Mouse (Mus musculus): ENCODE data around the gene Cd5. TPM values are rescaled to one million over a fixed set of nuclear protein-coding genes. Genes with fewer than 3 reads are reported as not detected.

Cd5 gene
- polyA plus RNA-seq, 1 experiment from 2014 or later = not detected

DNA sequence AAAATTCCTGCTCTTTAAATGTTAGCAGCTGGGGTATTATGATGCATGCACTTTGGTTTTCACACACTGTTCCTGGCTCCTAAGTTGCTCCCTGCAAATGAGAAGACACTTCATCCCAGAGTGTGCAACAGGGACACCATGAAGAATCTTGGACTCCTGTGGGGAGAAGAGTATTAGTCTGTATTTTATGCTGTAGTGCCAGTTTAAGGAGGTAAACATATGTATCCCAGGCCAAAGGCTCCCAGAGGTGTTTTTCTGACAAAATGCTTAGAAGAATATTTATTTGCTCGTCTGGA lies 60.1 kb downstream of the Cd5 start:
- no peak overlapping the region for H3K4me2 ChIP-seq
- ATAC-seq (ENCODE audit: low read depth) = no peak
- H3K27ac ChIP-seq = no peak overlapping the region
- H3K9me3 ChIP-seq (replicated peaks) = no peaks in the 10 kb centered on the region
- no peak overlapping the region for H3K9ac ChIP-seq
- DNase-seq = no peak
- peaks cover 12% of the 10 kb centered on the region for H3K4me1 ChIP-seq (replicated peaks)
- WGBS (ENCODE audit: insufficient replicate concordance) = 70% methylated on average over 1 of the region's 1 CpGs
- H3K4me3 ChIP-seq (replicated peaks) = no peak overlapping the region
- no peaks in the 10 kb centered on the region for H3K27me3 ChIP-seq
- H3K36me3 ChIP-seq = no peaks in the 10 kb centered on the region

GRCm38 (mm10) chr19:10677915-10678771 lies 60.7 kb downstream of the Cd5 start, which contains the start of gene Pga5:
Gene Pga5, minus strand, starts transcription at chr19:10678071.
- peak; percentile 53 for DNase-seq
- Histone ChIP-seq H3K4me3 (replicated peaks) (no peak within 1 kb of the TSS), H3K27me3 (no peaks in the 10 kb centered on the region), H3K4me1 (replicated peaks) (peaks cover 12% of the 10 kb centered on the region), H3K4me2 (no peak within 1 kb of the TSS), H3K27ac (no peak within 1 kb of the TSS), H3K36me3 (no peaks in the 10 kb centered on the region), H3K9ac (no peak within 1 kb of the TSS; the same call in 1 of the 2 replicates), H3K9me3 (replicated peaks) (no peaks in the 10 kb centered on the region)
- ATAC-seq (ENCODE audit: low read depth) = peak; percentile 54
- WGBS (ENCODE audit: insufficient replicate concordance) = 12% methylated on average over 6 of the region's 6 CpGs

DNA sequence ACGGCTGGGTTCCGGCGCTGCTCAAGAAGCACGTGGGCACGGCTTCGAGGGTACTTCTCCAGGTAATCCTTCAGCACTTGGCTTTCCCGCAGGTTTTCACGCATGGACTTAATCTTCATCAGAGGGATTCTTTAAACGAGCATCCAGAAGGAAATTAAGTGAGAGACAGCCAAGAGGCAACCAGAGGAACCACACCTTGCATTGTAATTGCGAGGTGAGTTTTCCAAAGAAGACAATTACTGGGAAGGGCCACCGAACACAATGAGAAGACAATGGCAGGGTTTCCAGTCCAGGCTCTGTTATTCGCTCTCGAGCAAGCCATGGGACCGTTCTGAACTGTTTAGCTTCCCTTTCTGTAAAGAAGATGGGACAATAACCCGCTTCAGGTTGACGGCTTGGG lies 62.1 kb downstream of the Cd5 start:
- Histone ChIP-seq H3K9ac (no peak overlapping the region), H3K27ac (no peak overlapping the region), H3K27me3 (no peaks in the 10 kb centered on the region), H3K4me3 (replicated peaks) (no peak overlapping the region), H3K36me3 (no peaks in the 10 kb centered on the region), H3K4me1 (replicated peaks) (peaks cover 18% of the 10 kb centered on the region), H3K4me2 (no peak overlapping the region), H3K9me3 (replicated peaks) (no peaks in the 10 kb centered on the region)
- ATAC-seq (ENCODE audit: low read depth) (no peak), DNase-seq (no peak)
- WGBS (ENCODE audit: insufficient replicate concordance) = 78% methylated on average over 16 of the region's 16 CpGs

DNA sequence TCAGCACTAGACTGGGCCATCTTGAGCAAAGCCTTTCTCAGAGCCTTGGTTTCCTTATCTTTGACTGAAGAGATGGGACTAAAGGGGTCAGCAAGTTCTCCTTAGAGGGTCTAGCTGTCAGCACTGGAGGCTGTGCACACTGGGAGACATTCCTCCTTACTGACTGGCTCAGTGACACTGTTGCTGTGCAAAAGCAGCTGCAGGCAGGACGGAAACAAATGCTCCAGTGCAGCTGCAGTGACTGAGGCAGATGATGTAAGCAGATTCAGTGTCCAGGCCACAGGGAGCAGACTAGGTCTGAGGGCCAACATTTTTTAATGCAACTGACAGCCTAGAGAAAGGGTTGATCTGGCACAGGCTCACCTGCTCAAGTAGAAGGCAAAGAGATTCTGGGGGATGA lies 65.5 kb downstream of the Cd5 start:
- H3K4me2 ChIP-seq = no peak overlapping the region
- no peaks in the 10 kb centered on the region for H3K27me3 ChIP-seq
- peaks cover 23% of the 10 kb centered on the region for H3K4me1 ChIP-seq (replicated peaks)
- DNase-seq (no peak), ATAC-seq (ENCODE audit: low read depth) (no peak)
- no peak overlapping the region for H3K9ac ChIP-seq
- H3K9me3 ChIP-seq (replicated peaks) = no peaks in the 10 kb centered on the region
- no peaks in the 10 kb centered on the region for H3K36me3 ChIP-seq
- WGBS (ENCODE audit: insufficient replicate concordance) = 58% methylated on average over 1 of the region's 1 CpGs
- H3K27ac ChIP-seq = no peak overlapping the region
- H3K4me3 ChIP-seq (replicated peaks) = no peak overlapping the region

DNA sequence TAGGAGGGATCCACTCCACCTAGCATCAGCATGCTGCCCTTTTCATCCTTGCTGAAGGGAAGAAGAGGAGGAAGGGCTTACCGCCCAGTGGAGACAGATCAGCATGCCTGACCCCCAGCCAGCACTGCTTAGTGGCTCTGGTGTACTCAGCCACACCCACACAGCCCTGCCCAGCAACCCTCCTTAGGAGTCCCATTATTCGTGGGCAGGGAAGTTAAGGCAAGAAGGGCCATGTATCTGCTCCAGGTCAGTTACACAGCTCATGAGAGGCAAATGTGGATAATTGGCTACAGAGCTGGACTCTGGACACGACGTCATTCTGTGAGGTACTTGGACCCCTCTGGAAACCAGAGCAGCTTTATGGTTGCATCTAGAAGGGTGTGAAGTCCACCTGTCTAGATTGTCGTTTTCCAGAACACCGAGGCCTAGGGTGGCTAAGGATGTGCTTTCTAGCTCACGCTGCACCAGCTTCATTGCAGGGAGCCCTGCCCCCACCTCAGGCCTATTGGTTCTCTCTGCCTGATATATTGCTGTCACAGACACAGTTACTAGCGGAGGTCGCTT lies 66.9 kb downstream of the Cd5 start:
- no peak overlapping the region for H3K4me2 ChIP-seq
- DNase-seq (no peak), ATAC-seq (ENCODE audit: low read depth) (no peak)
- H3K4me3 ChIP-seq (replicated peaks) = no peak overlapping the region
- H3K9ac ChIP-seq = no peak overlapping the region
- no peaks in the 10 kb centered on the region for H3K27me3 ChIP-seq
- WGBS (ENCODE audit: insufficient replicate concordance) = 58% methylated on average over 9 of the region's 9 CpGs
- no peaks in the 10 kb centered on the region for H3K9me3 ChIP-seq (replicated peaks)
- no peaks in the 10 kb centered on the region for H3K36me3 ChIP-seq
- H3K4me1 ChIP-seq (replicated peaks) = peaks cover 12% of the 10 kb centered on the region
- H3K27ac ChIP-seq = no peak overlapping the region

DNA sequence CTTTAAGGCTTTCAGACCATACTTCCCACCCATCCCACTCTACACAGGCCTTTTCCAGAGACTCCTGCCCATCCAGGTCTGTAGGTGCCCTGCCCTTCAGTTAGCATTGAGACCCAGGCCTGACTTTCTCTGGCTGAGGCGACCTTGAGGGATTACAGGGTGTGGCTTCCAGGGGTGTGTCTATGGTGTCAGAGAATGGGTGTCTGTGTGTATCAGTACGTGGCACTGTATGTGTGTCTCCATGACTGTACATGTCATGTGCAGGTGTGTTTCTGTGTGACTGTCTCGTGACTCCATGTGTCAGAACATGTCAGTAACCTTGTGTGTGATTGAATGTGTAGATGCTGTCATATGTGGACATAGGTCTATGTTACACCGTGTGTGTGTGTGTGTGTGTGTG lies 67.5 kb downstream of the Cd5 start:
- no peaks in the 10 kb centered on the region for H3K36me3 ChIP-seq
- no peaks in the 10 kb centered on the region for H3K27me3 ChIP-seq
- WGBS (ENCODE audit: insufficient replicate concordance) = 58% methylated on average over 4 of the region's 4 CpGs
- H3K4me2 ChIP-seq = no peak overlapping the region
- no peak for DNase-seq
- H3K9me3 ChIP-seq (replicated peaks) = no peaks in the 10 kb centered on the region
- no peak overlapping the region for H3K27ac ChIP-seq
- H3K4me3 ChIP-seq (replicated peaks) = no peak overlapping the region
- peaks cover 12% of the 10 kb centered on the region for H3K4me1 ChIP-seq (replicated peaks)
- no peak overlapping the region for H3K9ac ChIP-seq
- ATAC-seq (ENCODE audit: low read depth) = peak; percentile 56

Other genes with a start within 250 kb of the Cd5 start
- 9.7 and 13.5 TPM in 2 replicates for gene Cpsf7, start 213.7 kb downstream of the Cd5 start, polyA plus RNA-seq (2015; fragmentation: Nextera tagmentation; extraction: Ambion mirVana)
- 33.7 and 36.2 TPM in 2 replicates for gene Sdhaf2, start 212.9 kb downstream of the Cd5 start, polyA plus RNA-seq (2015; fragmentation: Nextera tagmentation; extraction: Ambion mirVana)
- 14.9 and 16.9 TPM in 2 replicates for gene Tmem216, start 182.8 kb downstream of the Cd5 start, polyA plus RNA-seq (2015; fragmentation: Nextera tagmentation; extraction: Ambion mirVana)
- 10.6 and 12.4 TPM in 2 replicates for gene Cyb561a3, start 161.8 kb downstream of the Cd5 start, polyA plus RNA-seq (2015; fragmentation: Nextera tagmentation; extraction: Ambion mirVana)
- gene Tmem138, start 161.6 kb downstream of the Cd5 start, polyA plus RNA-seq (2015; fragmentation: Nextera tagmentation; extraction: Ambion mirVana) = 14.9 and 16.3 TPM in 2 replicates
- 156 and 177 TPM in 2 replicates for gene Ddb1, start 133.7 kb downstream of the Cd5 start, polyA plus RNA-seq (2015; fragmentation: Nextera tagmentation; extraction: Ambion mirVana)
- gene Tkfc, start 133.3 kb downstream of the Cd5 start, polyA plus RNA-seq (2015; fragmentation: Nextera tagmentation; extraction: Ambion mirVana) = 9.4 and 10.8 TPM in 2 replicates
- 5.3 and 5.8 TPM in 2 replicates for gene Vwce, start 104.8 kb downstream of the Cd5 start, polyA plus RNA-seq (2015; fragmentation: Nextera tagmentation; extraction: Ambion mirVana)
- gene Pga5, start 60.9 kb downstream of the Cd5 start, polyA plus RNA-seq (2015; fragmentation: Nextera tagmentation; extraction: Ambion mirVana) = not detected in 2 replicates
- 10.4 and 12.1 TPM in 2 replicates for gene Vps37c, start 50.3 kb downstream of the Cd5 start, polyA plus RNA-seq (2015; fragmentation: Nextera tagmentation; extraction: Ambion mirVana)
- 0.03 TPM in 1 of 2 replicates, not detected in the other for gene Cd6, start 91.1 kb upstream of the Cd5 start, polyA plus RNA-seq (2015; fragmentation: Nextera tagmentation; extraction: Ambion mirVana)
- 1.3 and 1.7 TPM in 2 replicates for gene Slc15a3, start 100.7 kb upstream of the Cd5 start, polyA plus RNA-seq (2015; fragmentation: Nextera tagmentation; extraction: Ambion mirVana)
- gene Tmem132a, start 130.9 kb upstream of the Cd5 start, polyA plus RNA-seq (2015; fragmentation: Nextera tagmentation; extraction: Ambion mirVana) = 4.0 and 4.4 TPM in 2 replicates
- gene Tmem109, start 143.0 kb upstream of the Cd5 start, polyA plus RNA-seq (2015; fragmentation: Nextera tagmentation; extraction: Ambion mirVana) = 21.9 and 23.0 TPM in 2 replicates
- 18.9 and 19.7 TPM in 2 replicates for gene Prpf19, start 156.2 kb upstream of the Cd5 start, polyA plus RNA-seq (2015; fragmentation: Nextera tagmentation; extraction: Ambion mirVana)
- gene Zp1, start 181.6 kb upstream of the Cd5 start, polyA plus RNA-seq (2015; fragmentation: Nextera tagmentation; extraction: Ambion mirVana) = not detected in 2 replicates
- not detected in 2 replicates for gene Ptgdr2, start 198.2 kb upstream of the Cd5 start, polyA plus RNA-seq (2015; fragmentation: Nextera tagmentation; extraction: Ambion mirVana)
- 23.4 and 25.3 TPM in 2 replicates for gene Ccdc86, start 210.3 kb upstream of the Cd5 start, polyA plus RNA-seq (2015; fragmentation: Nextera tagmentation; extraction: Ambion mirVana)
- gene Ms4a10, start 235.7 kb upstream of the Cd5 start, polyA plus RNA-seq (2015; fragmentation: Nextera tagmentation; extraction: Ambion mirVana) = not detected in 2 replicates